Comparison of ENCODE assay signal across 18 mouse cellular contexts in genomic region chr2:118042380-118043055, GRCm38 (mm10).
A peak's percentile ranks its signal among the peaks of the same experiment; 100 is the strongest.
DNase-seq lines count a peak whose midpoint lies in the region; ATAC-seq lines count a peak whose summit lies in the region.
"Had no signal": no experiment of that assay in that cellular context is flagged by ENCODE, and none has a peak within 500 bp of the region (broad histone marks: within the 10 kb centered on the region; RNA-seq: fewer than 3 reads in every experiment).

No protein-coding gene starts in this region.

- H3K36me3 ChIP-seq in kidney, embryonic 14.5 days (ENCODE audit: control insufficient read depth, insufficient read depth, low read length) = no peaks in the 10 kb centered on the region
- no peaks in the 10 kb centered on the region for H3K36me3 ChIP-seq in lung, embryonic 16.5 days (ENCODE audit: control insufficient read depth, insufficient read depth, low read length)
- H3K36me3 ChIP-seq in kidney, embryonic 16.5 days (ENCODE audit: insufficient read depth, low read length) = no peaks in the 10 kb centered on the region
- no peaks in the 10 kb centered on the region for H3K36me3 ChIP-seq in midbrain, embryonic 11.5 days (ENCODE audit: control insufficient read depth, insufficient read depth, low read length)
- no peaks in the 10 kb centered on the region for H3K36me3 ChIP-seq in hindbrain, embryonic 16.5 days (ENCODE audit: control insufficient read depth, insufficient read depth, low read length)
- H3K36me3 ChIP-seq: embryonic facial prominence, embryonic 15.5 days; forebrain, embryonic 10.5 days; hindbrain, embryonic 12.5 days; liver, embryonic 12.5 days had no signal

- no peak for ATAC-seq in kidney, embryonic 14.5 days (ENCODE audit: low FRiP score, low TSS enrichment)
- no peak for ATAC-seq in lung, embryonic 16.5 days (ENCODE audit: low read depth)
- ATAC-seq in kidney, embryonic 16.5 days (ENCODE audit: low FRiP score, low TSS enrichment) = peak; percentile 76
- no peak for ATAC-seq in midbrain, embryonic 11.5 days (ENCODE audit: low FRiP score)
- no peak for ATAC-seq in hindbrain, embryonic 16.5 days
- ATAC-seq: forebrain, postnatal 0 days; liver, embryonic 12.5 days had no signal

- no peak overlapping the region for H3K9ac ChIP-seq in kidney, embryonic 14.5 days (ENCODE audit: low read depth, low read length)
- no peak overlapping the region for H3K9ac ChIP-seq in lung, embryonic 16.5 days (ENCODE audit: low read length)
- no peak overlapping the region for H3K9ac ChIP-seq in kidney, embryonic 16.5 days (replicated peaks; ENCODE audit: low read length)
- H3K9ac ChIP-seq in midbrain, embryonic 11.5 days (ENCODE audit: low read length) = no peak overlapping the region
- no peak overlapping the region for H3K9ac ChIP-seq in hindbrain, embryonic 16.5 days (ENCODE audit: low read depth, low read length)
- H3K9ac ChIP-seq: embryonic facial prominence, embryonic 15.5 days; forebrain, postnatal 0 days; hindbrain, embryonic 12.5 days; liver, embryonic 12.5 days had no signal

- H3K4me1 ChIP-seq in kidney, embryonic 14.5 days (ENCODE audit: control insufficient read depth, insufficient read depth, low read length) = no peaks in the 10 kb centered on the region
- peaks cover 19% of the 10 kb centered on the region for H3K4me1 ChIP-seq in lung, embryonic 16.5 days (replicated peaks; ENCODE audit: control insufficient read depth, insufficient read depth, low read length)
- H3K4me1 ChIP-seq in kidney, embryonic 16.5 days (ENCODE audit: insufficient read depth, low read length) = peaks cover under 1% of the 10 kb centered on the region; the same call in 1 of the 2 replicates
- H3K4me1 ChIP-seq in midbrain, embryonic 11.5 days (ENCODE audit: control insufficient read depth, insufficient read depth, low read length) = no peaks in the 10 kb centered on the region
- no peaks in the 10 kb centered on the region for H3K4me1 ChIP-seq in hindbrain, embryonic 16.5 days (ENCODE audit: control insufficient read depth, insufficient read depth, low read depth, low read length)
- H3K4me1 ChIP-seq: forebrain, embryonic 10.5 days; hindbrain, embryonic 12.5 days; liver, embryonic 12.5 days had no signal

- 85% methylated on average over 5 of the region's 5 CpGs for WGBS in kidney, embryonic 14.5 days
- 43% methylated on average over 5 of the region's 5 CpGs for WGBS in lung, embryonic 16.5 days
- WGBS in kidney, embryonic 16.5 days = 79% methylated on average over 5 of the region's 5 CpGs
- WGBS in midbrain, embryonic 11.5 days = 88% methylated on average over 5 of the region's 5 CpGs
- WGBS in hindbrain, embryonic 16.5 days = 85% methylated on average over 5 of the region's 5 CpGs

- H3K4me2 ChIP-seq in kidney, embryonic 14.5 days (replicated peaks; ENCODE audit: low read depth, low read length) = no peak overlapping the region
- H3K4me2 ChIP-seq in lung, embryonic 16.5 days (ENCODE audit: low read depth, low read length) = no peak overlapping the region
- no peak overlapping the region for H3K4me2 ChIP-seq in kidney, embryonic 16.5 days (replicated peaks; ENCODE audit: low read depth, low read length)
- H3K4me2 ChIP-seq in midbrain, embryonic 11.5 days = no peak overlapping the region
- H3K4me2 ChIP-seq in hindbrain, embryonic 16.5 days (ENCODE audit: low read length) = no peak overlapping the region
- H3K4me2 ChIP-seq: embryonic facial prominence, embryonic 15.5 days; heart, embryonic 11.5 days; hindbrain, embryonic 12.5 days; liver, embryonic 12.5 days had no signal

- no peak overlapping the region for H3K27ac ChIP-seq in kidney, embryonic 14.5 days (ENCODE audit: low read depth, low read length)
- peak overlapping the region; percentile 74 for H3K27ac ChIP-seq in lung, embryonic 16.5 days (ENCODE audit: low read length)
- H3K27ac ChIP-seq in kidney, embryonic 16.5 days (ENCODE audit: low read length) = no peak overlapping the region
- H3K27ac ChIP-seq in midbrain, embryonic 11.5 days (ENCODE audit: low read depth, low read length) = no peak overlapping the region
- no peak overlapping the region for H3K27ac ChIP-seq in hindbrain, embryonic 16.5 days (ENCODE audit: low read depth, low read length)
- H3K27ac ChIP-seq: embryonic facial prominence, embryonic 15.5 days; forebrain, embryonic 10.5 days; hindbrain, embryonic 12.5 days; liver, embryonic 12.5 days had no signal

- 0 out of 2 replicates have a peak, but pooled peaks cover 2% of the 10 kb centered on the region for H3K9me3 ChIP-seq in kidney, embryonic 14.5 days (ENCODE audit: control insufficient read depth, low read length)
- peaks cover 3% of the 10 kb centered on the region for H3K9me3 ChIP-seq in lung, embryonic 16.5 days (ENCODE audit: control insufficient read depth, low read length)
- H3K9me3 ChIP-seq in kidney, embryonic 16.5 days (ENCODE audit: low read length) = no peaks in the 10 kb centered on the region
- no peaks in the 10 kb centered on the region for H3K9me3 ChIP-seq in midbrain, embryonic 11.5 days (ENCODE audit: control insufficient read depth, low read length)
- no peaks in the 10 kb centered on the region for H3K9me3 ChIP-seq in hindbrain, embryonic 16.5 days (ENCODE audit: control insufficient read depth, low read length)
- H3K9me3 ChIP-seq: embryonic facial prominence, embryonic 15.5 days; forebrain, embryonic 10.5 days; hindbrain, embryonic 12.5 days; liver, embryonic 12.5 days had no signal

- no peak overlapping the region for H3K4me3 ChIP-seq in kidney, embryonic 14.5 days (ENCODE audit: low read length)
- H3K4me3 ChIP-seq in lung, embryonic 16.5 days (ENCODE audit: low read length) = no peak overlapping the region
- no peak overlapping the region for H3K4me3 ChIP-seq in kidney, embryonic 16.5 days (ENCODE audit: low read length)
- H3K4me3 ChIP-seq in midbrain, embryonic 11.5 days (ENCODE audit: low read depth, low read length) = no peak overlapping the region
- no peak overlapping the region for H3K4me3 ChIP-seq in hindbrain, embryonic 16.5 days (ENCODE audit: low read length)
- H3K4me3 ChIP-seq: embryonic facial prominence, embryonic 15.5 days; forebrain, embryonic 10.5 days; hindbrain, embryonic 12.5 days; liver, embryonic 12.5 days had no signal

- no peaks in the 10 kb centered on the region for H3K27me3 ChIP-seq in kidney, embryonic 14.5 days (ENCODE audit: control insufficient read depth, insufficient read depth, low read length)
- H3K27me3 ChIP-seq in lung, embryonic 16.5 days (ENCODE audit: control insufficient read depth, insufficient read depth, low read depth, low read length) = no peaks in the 10 kb centered on the region
- H3K27me3 ChIP-seq in kidney, embryonic 16.5 days (ENCODE audit: insufficient read depth, low read length) = no peaks in the 10 kb centered on the region
- H3K27me3 ChIP-seq in midbrain, embryonic 11.5 days (ENCODE audit: control insufficient read depth, insufficient read depth, low read length) = no peaks in the 10 kb centered on the region
- H3K27me3 ChIP-seq in hindbrain, embryonic 16.5 days (replicated peaks; ENCODE audit: control insufficient read depth, insufficient read depth, low read length) = no peaks in the 10 kb centered on the region
- H3K27me3 ChIP-seq: embryonic facial prominence, embryonic 15.5 days; hindbrain, embryonic 12.5 days; liver, embryonic 12.5 days had no signal

- DNase-seq in kidney, adult 11 months = peak; percentile 66
- no peak for DNase-seq in lung, postnatal 36 days
- DNase-seq in midbrain, embryonic 11.5 days (ENCODE audit: low spot score, missing footprints) = no peak
- DNase-seq: cerebellum, adult 18-20 months; cerebellum, postnatal 36 days; forebrain, postnatal 0 days; gastrocnemius, postnatal 36 days; layer of hippocampus, adult 9-11 months; lung, postnatal 4 days had no signal
